Comparison of ENCODE assay signal across 26 mouse cellular contexts in genomic region chr12:104189246-104189645, GRCm38 (mm10). TPM values are rescaled to one million over a fixed set of nuclear protein-coding genes. Genes with fewer than 3 reads are reported as not detected.
DNase-seq lines count a peak whose midpoint lies in the region; TF ChIP-seq lines count a peak whose summit lies in the region.
"Had no signal": no experiment of that assay in that cellular context is flagged by ENCODE, and none has a peak within 500 bp of the region (broad histone marks: within the 10 kb centered on the region; RNA-seq: fewer than 3 reads in every experiment).

No protein-coding gene starts in this region.

- no peak overlapping the region for H3K9ac ChIP-seq in heart, adult 2 months (ENCODE audit: low read depth, low read length)

- peak; percentile 15 for DNase-seq in gastrocnemius, adult 2 months
- DNase-seq in gastrocnemius, postnatal 10 days: no peak
- DNase-seq in heart, adult 11 months: peak; percentile 64
- DNase-seq in heart, postnatal 10 days: no peak
- peak; percentile 64 for DNase-seq in heart, embryonic 10.5 days (ENCODE audit: low spot score)
- no peak for DNase-seq in heart, adult 2 months
- peak; percentile 8 to 28 for DNase-seq in spleen, postnatal 4 days (ENCODE audit: low spot score in 2 of 2)
- DNase-seq in spleen, adult 18-20 months: no peak
- DNase-seq: adrenal gland, adult 2 months; adrenal gland, adult 8-10 months; adrenal gland, postnatal 10 days; adrenal gland, postnatal 14 days; adrenal gland, postnatal 25 days; adrenal gland, postnatal 36 days; B cell, adult 2 months; cerebellum, adult 11 months; cerebellum, adult 11-12 months had no signal

- 0 out of 2 replicates have a peak, but pooled peaks cover 6% of the 10 kb centered on the region for H3K27me3 ChIP-seq in heart, embryonic 10.5 days (ENCODE audit: insufficient read depth, poor library complexity, severe bottlenecking)
- no peaks in the 10 kb centered on the region for H3K27me3 ChIP-seq in heart, adult 2 months (ENCODE audit: control insufficient read depth, insufficient read depth, low read length)
- H3K27me3 ChIP-seq: CH12.LX, Patski had no signal

- no peaks in the 10 kb centered on the region for H3K36me3 ChIP-seq in heart, embryonic 10.5 days
- no peaks in the 10 kb centered on the region for H3K36me3 ChIP-seq in heart, adult 2 months (ENCODE audit: control insufficient read depth, insufficient read depth, low read length)
- H3K36me3 ChIP-seq: G1E had no signal

- H3K27ac ChIP-seq in gastrocnemius, adult 2 months: no peak overlapping the region
- no peak overlapping the region for H3K27ac ChIP-seq in heart, embryonic 10.5 days
- H3K27ac ChIP-seq in heart, adult 2 months: no peak overlapping the region

- no peaks in the 10 kb centered on the region for H3K4me1 ChIP-seq in heart, embryonic 10.5 days
- no peaks in the 10 kb centered on the region for H3K4me1 ChIP-seq in heart, adult 2 months (ENCODE audit: control insufficient read depth, insufficient read depth, low read length)

- TF ChIP-seq CTCF in gastrocnemius, adult 2 months (IDR thresholded peaks at IDR 0.05): no peak
- TF ChIP-seq CTCF in heart, adult 2 months (IDR thresholded peaks at IDR 0.05): no peak

- no peak overlapping the region for H3K4me3 ChIP-seq in gastrocnemius, adult 2 months
- no peak overlapping the region for H3K4me3 ChIP-seq in heart, embryonic 10.5 days
- H3K4me3 ChIP-seq in heart, adult 2 months: no peak overlapping the region

- no peaks in the 10 kb centered on the region for H3K79me2 ChIP-seq in heart, adult 2 months (replicated peaks; ENCODE audit: control insufficient read depth, insufficient read depth, low read length)

- intact Hi-C loops in gastrocnemius, adult 2 months (cut with DNase I): no loop called here
- intact Hi-C loops in heart, postnatal 10 days (cut with DNase I): no loop called here
- intact Hi-C loops in heart, adult 2 months (cut with DNase I): no loop called here

- TF ChIP-seq EP300 in heart, adult 2 months (IDR thresholded peaks at IDR 0.05; ENCODE audit: insufficient read depth, low read depth, low read length): no peak

- no peaks in the 10 kb centered on the region for H3K9me3 ChIP-seq in heart, embryonic 10.5 days

- whole genome bisulfite sequencing in heart, embryonic 10.5 days: 63% methylated on average over 2 of the region's 2 CpGs
- WGBS in heart, adult 2 months: 48% methylated on average over 2 of the region's 2 CpGs

- TF ChIP-seq POLR2A in heart, adult 2 months (IDR thresholded peaks at IDR 0.05; ENCODE audit: insufficient read depth, low read depth, low read length): no peak

RNA-seq across cellular contexts. Expression of gene Serpina3f, which starts 25.1 kb away (rescaled TPM):
- total RNA-seq in gastrocnemius, adult 2 months (2021): not detected
- total RNA-seq in gastrocnemius, postnatal 10 days (2021): under 1 TPM in 1 of 2 experiments, not detected in 1; 0.16 TPM
- total RNA-seq in heart, postnatal 10 days (2021): not detected
- not detected in 2 replicates for polyA plus RNA-seq in heart, embryonic 10.5 days (2016; fragmentation: Nextera tagmentation; extraction: Ambion mirVana)
- under 1 TPM in 1 of 2 experiments, not detected in 1; 0.26 TPM for total RNA-seq in heart, adult 2 months (2021)
- 0.04 TPM in 1 of 2 replicates, not detected in the other for polyA plus RNA-seq in heart, adult 2 months (2012; rRNA removed)
- total RNA-seq: ES-E14, MEL had no signal
- polyA plus RNA-seq: C2C12, G1E had no signal

RNA-seq across cellular contexts. Expression of gene Serpina3c, which starts 35.6 kb away (rescaled TPM):
- total RNA-seq in gastrocnemius, adult 2 months (2021): 1 to 10 TPM; 1.2 to 1.5 TPM
- 1 to 10 TPM; 1.1 to 3.0 TPM for total RNA-seq in gastrocnemius, postnatal 10 days (2021)
- total RNA-seq in heart, postnatal 10 days (2021): under 1 TPM; 0.22 to 0.45 TPM
- polyA plus RNA-seq in heart, embryonic 10.5 days (2016; fragmentation: Nextera tagmentation; extraction: Ambion mirVana): not detected in 2 replicates
- total RNA-seq in heart, adult 2 months (2021): 1 to 10 TPM in 1 of 2 experiments, under 1 TPM in 1; 0.45 to 1.5 TPM
- polyA plus RNA-seq in heart, adult 2 months (2012; rRNA removed): 0.61 and 1.3 TPM in 2 replicates
- total RNA-seq: CH12.LX, ES-E14, MEL had no signal
- polyA plus RNA-seq: activated CD4-positive, CD25-positive, alpha-beta regulatory T cell, adult 4 months; brain, embryonic 14.5 days; C2C12; CD4-positive, CD25-positive, alpha-beta regulatory T cell, adult 4 months; G1E had no signal

RNA-seq across cellular contexts. Expression of gene Serpina3g, which starts 46.8 kb away (rescaled TPM):
- total RNA-seq in gastrocnemius, adult 2 months (2021): under 1 TPM in 1 of 2 experiments, not detected in 1; 0.28 TPM
- total RNA-seq in gastrocnemius, postnatal 10 days (2021): under 1 TPM in 1 of 2 experiments, not detected in 1; 0.38 TPM
- total RNA-seq in heart, postnatal 10 days (2021): 1 to 10 TPM in 1 of 2 experiments, under 1 TPM in 1; 0.62 to 1.1 TPM
- polyA plus RNA-seq in heart, embryonic 10.5 days (2016; fragmentation: Nextera tagmentation; extraction: Ambion mirVana): 0.20 and 0.59 TPM in 2 replicates
- 1 to 10 TPM; 1.1 to 1.6 TPM for total RNA-seq in heart, adult 2 months (2021)
- polyA plus RNA-seq in heart, adult 2 months (2012; rRNA removed): 0.59 and 2.0 TPM in 2 replicates
- polyA plus RNA-seq: G1E had no signal

Comparison
In these comparisons a context has a peak if more than half of its experiments do, and no peak if none do; other contexts are left out.
1. DNase-seq: peak in gastrocnemius, adult 2 months (single experiment), heart, adult 11 months (single experiment), heart, embryonic 10.5 days (single experiment) and spleen, postnatal 4 days (2 of 2); none in gastrocnemius, postnatal 10 days (single experiment), heart, postnatal 10 days (0 of 2), heart, adult 2 months (0 of 2) and spleen, adult 18-20 months (0 of 2).